9 mouse cellular contexts compared by ENCODE assay signal in genomic region chr11:78347070-78347754, GRCm38 (mm10). TPM values are rescaled to one million over a fixed set of nuclear protein-coding genes. Genes with fewer than 3 reads are reported as not detected.
DNase-seq lines count a peak whose midpoint lies in the region; ATAC-seq and TF ChIP-seq lines count a peak whose summit lies in the region.
"Had no signal": no experiment of that assay in that cellular context is flagged by ENCODE, and none has a peak within 500 bp of the region (broad histone marks: within the 10 kb centered on the region; RNA-seq: fewer than 3 reads in every experiment).

No protein-coding gene starts in this region.

- TF ChIP-seq CTCF in G1E (IDR thresholded peaks at IDR 0.05; ENCODE audit: low read depth, low read length), result peak; percentile 99
- peak; percentile 86 for TF ChIP-seq CTCF in cerebellum, adult 2 months (IDR thresholded peaks at IDR 0.05; ENCODE audit: borderline replicate concordance, insufficient read depth, low read depth, low read length)

- DNase-seq in intestine, embryonic 14.5 days (ENCODE audit: low spot score), result peak; percentile 80
- peak; percentile 58 for DNase-seq in G1E (ENCODE audit: low spot score)
- peak; percentile 67 to 81 for DNase-seq in cerebellum, adult 2 months
- peak; percentile 37 for DNase-seq in gastrocnemius, postnatal 25 days
- DNase-seq in liver, result peak; percentile 83
- DNase-seq in naive thymus-derived CD4-positive, alpha-beta T cell, adult 2 months (ENCODE audit: low read depth), result peak; percentile 83
- peak; percentile 54 to 57 for DNase-seq in thymus, postnatal 36 days

- no peaks in the 10 kb centered on the region for H3K27me3 ChIP-seq in intestine, embryonic 14.5 days (replicated peaks; ENCODE audit: control insufficient read depth, insufficient read depth, low read length)
- no peaks in the 10 kb centered on the region for H3K27me3 ChIP-seq in intestine, embryonic 16.5 days (replicated peaks; ENCODE audit: control insufficient read depth, insufficient read depth, low read length)
- H3K27me3 ChIP-seq in G1E (ENCODE audit: insufficient read depth, low read length), result peaks cover 4% of the 10 kb centered on the region
- no peaks in the 10 kb centered on the region for H3K27me3 ChIP-seq in cerebellum, adult 2 months (ENCODE audit: control insufficient read depth, insufficient read depth, low read length)

- no peak overlapping the region for H3K4me2 ChIP-seq in intestine, embryonic 14.5 days (ENCODE audit: low read length)
- no peak overlapping the region for H3K4me2 ChIP-seq in intestine, embryonic 16.5 days (ENCODE audit: low read depth, low read length)

- H3K36me3 ChIP-seq in intestine, embryonic 14.5 days (ENCODE audit: control insufficient read depth, insufficient read depth, low read length), result peaks cover 11% of the 10 kb centered on the region; the same call in 1 of the 2 replicates
- 0 out of 2 replicates have a peak, but pooled peaks cover 2% of the 10 kb centered on the region for H3K36me3 ChIP-seq in intestine, embryonic 16.5 days (ENCODE audit: control insufficient read depth, insufficient read depth, low read length)
- peaks cover 10% of the 10 kb centered on the region for H3K36me3 ChIP-seq in G1E (replicated peaks)

- H3K9me3 ChIP-seq in intestine, embryonic 14.5 days (ENCODE audit: control insufficient read depth, low read length), result no peaks in the 10 kb centered on the region
- no peaks in the 10 kb centered on the region for H3K9me3 ChIP-seq in intestine, embryonic 16.5 days (ENCODE audit: control insufficient read depth, low read length)
- H3K9me3 ChIP-seq in G1E (replicated peaks), result no peaks in the 10 kb centered on the region

- 91% methylated on average over 10 of the region's 10 CpGs for WGBS in intestine, embryonic 14.5 days
- 91% methylated on average over 10 of the region's 10 CpGs for WGBS in intestine, embryonic 16.5 days
- 91% methylated on average over 10 of the region's 10 CpGs for WGBS in cerebellum, adult 2 months

- peaks cover 32% of the 10 kb centered on the region for H3K4me1 ChIP-seq in intestine, embryonic 14.5 days (replicated peaks; ENCODE audit: control insufficient read depth, insufficient read depth, low read length)
- H3K4me1 ChIP-seq in intestine, embryonic 16.5 days (ENCODE audit: control insufficient read depth, insufficient read depth, low read length), result peaks cover 49% of the 10 kb centered on the region
- H3K4me1 ChIP-seq in G1E (ENCODE audit: insufficient read depth, low read depth, low read length), result peaks cover 54% of the 10 kb centered on the region
- peaks cover 7% of the 10 kb centered on the region; the same call in 1 of the 2 replicates for H3K4me1 ChIP-seq in cerebellum, adult 2 months (ENCODE audit: control insufficient read depth, insufficient read depth, low read length)

- ATAC-seq in intestine, embryonic 14.5 days (replicated peaks; ENCODE audit: low FRiP score, low TSS enrichment, low read depth), result no peak
- ATAC-seq in intestine, embryonic 16.5 days, result no peak
- ATAC-seq in G1E (ENCODE audit: extremely low read depth, insufficient number of reproducible peaks, low FRiP score, poor library complexity, severe bottlenecking), result no peak

- no peak overlapping the region for H3K27ac ChIP-seq in intestine, embryonic 14.5 days (ENCODE audit: low read depth)
- H3K27ac ChIP-seq in intestine, embryonic 16.5 days (ENCODE audit: low read length), result no peak overlapping the region
- H3K27ac ChIP-seq in cerebellum, adult 2 months (ENCODE audit: insufficient read depth, low read length), result no peak overlapping the region

- H3K4me3 ChIP-seq in intestine, embryonic 14.5 days (ENCODE audit: low read depth, low read length), result no peak overlapping the region
- H3K4me3 ChIP-seq in intestine, embryonic 16.5 days (ENCODE audit: low read length), result no peak overlapping the region
- no peak overlapping the region for H3K4me3 ChIP-seq in G1E (ENCODE audit: low read depth, low read length)
- no peak overlapping the region for H3K4me3 ChIP-seq in cerebellum, adult 2 months (replicated peaks; ENCODE audit: insufficient read depth, low read depth, low read length)
- H3K4me3 ChIP-seq: myocyte had no signal

- H3K9ac ChIP-seq in intestine, embryonic 14.5 days (ENCODE audit: low read length), result no peak overlapping the region
- H3K9ac ChIP-seq in intestine, embryonic 16.5 days (ENCODE audit: low read depth, low read length), result no peak overlapping the region

- no peak for TF ChIP-seq POLR2A in cerebellum, adult 2 months (IDR thresholded peaks at IDR 0.05; ENCODE audit: borderline replicate concordance, insufficient read depth, low read length)

RNA-seq across cellular contexts. Expression of gene Unc119, which starts 3.9 kb away (rescaled TPM):
- 39.8 and 42.8 TPM in 2 replicates for polyA plus RNA-seq in intestine, embryonic 14.5 days (2014; fragmentation: Nextera tagmentation; extraction: Ambion mirVana)
- polyA plus RNA-seq in intestine, embryonic 16.5 days (2015; fragmentation: Nextera tagmentation; extraction: Ambion mirVana), result 29.5 and 29.9 TPM in 2 replicates
- total RNA-seq in G1E (2014; fragmentation: Nextera tagmentation) (4.3 and 6.7 TPM in 2 replicates), G1E (2017) (10.3 and 11.8 TPM in 2 replicates)
- polyA plus RNA-seq in G1E (2012), result 8.2 and 8.8 TPM in 2 replicates
- 72.2 and 75.2 TPM in 2 replicates for polyA plus RNA-seq in cerebellum, adult 2 months (2012; rRNA removed)
- total RNA-seq in gastrocnemius, postnatal 25 days (2021), result 10 to 100 TPM in 1 of 2 experiments, 1 to 10 TPM in 1; 8.4 to 10.5 TPM

RNA-seq across cellular contexts. Expression of gene Pigs, which starts 19.0 kb away (rescaled TPM):
- 76.2 and 79.1 TPM in 2 replicates for polyA plus RNA-seq in intestine, embryonic 14.5 days (2014; fragmentation: Nextera tagmentation; extraction: Ambion mirVana)
- 92.9 and 93.1 TPM in 2 replicates for polyA plus RNA-seq in intestine, embryonic 16.5 days (2015; fragmentation: Nextera tagmentation; extraction: Ambion mirVana)
- total RNA-seq in G1E (2014; fragmentation: Nextera tagmentation), result 30.5 and 36.8 TPM in 2 replicates
- 13.9 and 14.1 TPM in 2 replicates for total RNA-seq in G1E (2017)
- polyA plus RNA-seq in G1E (2012), result 60.4 and 74.5 TPM in 2 replicates
- 94.2 and 98.6 TPM in 2 replicates for polyA plus RNA-seq in cerebellum, adult 2 months (2012; rRNA removed)
- total RNA-seq in gastrocnemius, postnatal 25 days (2021), result 10 to 100 TPM; 18.3 to 20.4 TPM

RNA-seq across cellular contexts. Expression of gene Aldoc, which starts 24.4 kb away (rescaled TPM):
- polyA plus RNA-seq in intestine, embryonic 14.5 days (2014; fragmentation: Nextera tagmentation; extraction: Ambion mirVana), result 20.0 and 21.1 TPM in 2 replicates
- 33.3 and 34.0 TPM in 2 replicates for polyA plus RNA-seq in intestine, embryonic 16.5 days (2015; fragmentation: Nextera tagmentation; extraction: Ambion mirVana)
- 0.83 and 4.3 TPM in 2 replicates for total RNA-seq in G1E (2014; fragmentation: Nextera tagmentation)
- 10.2 and 12.9 TPM in 2 replicates for total RNA-seq in G1E (2017)
- polyA plus RNA-seq in G1E (2012), result 7.2 and 10.6 TPM in 2 replicates
- polyA plus RNA-seq in cerebellum, adult 2 months (2012; rRNA removed), result 2,621 and 2,670 TPM in 2 replicates
- 1 to 10 TPM; 2.5 to 2.6 TPM for total RNA-seq in gastrocnemius, postnatal 25 days (2021)

RNA-seq across cellular contexts. Expression of gene Foxn1, which starts 39.1 kb away (rescaled TPM):
- polyA plus RNA-seq in intestine, embryonic 14.5 days (2014; fragmentation: Nextera tagmentation; extraction: Ambion mirVana), result not detected in 2 replicates
- not detected in 2 replicates for polyA plus RNA-seq in intestine, embryonic 16.5 days (2015; fragmentation: Nextera tagmentation; extraction: Ambion mirVana)
- not detected in 2 replicates for total RNA-seq in G1E (2014; fragmentation: Nextera tagmentation)
- 0.05 TPM in 1 of 2 replicates, not detected in the other for total RNA-seq in G1E (2017)
- not detected in 2 replicates for polyA plus RNA-seq in G1E (2012)
- not detected in 2 replicates for polyA plus RNA-seq in cerebellum, adult 2 months (2012; rRNA removed)
- total RNA-seq in gastrocnemius, postnatal 25 days (2021), result not detected

RNA-seq across cellular contexts. Expression of gene Spag5, which starts 45.9 kb away (rescaled TPM):
- polyA plus RNA-seq in intestine, embryonic 14.5 days (2014; fragmentation: Nextera tagmentation; extraction: Ambion mirVana), result 34.1 and 40.0 TPM in 2 replicates
- 23.4 and 27.3 TPM in 2 replicates for polyA plus RNA-seq in intestine, embryonic 16.5 days (2015; fragmentation: Nextera tagmentation; extraction: Ambion mirVana)
- total RNA-seq in G1E (2014; fragmentation: Nextera tagmentation) (70.7 and 71.3 TPM in 2 replicates), G1E (2017) (60.8 and 66.5 TPM in 2 replicates)
- polyA plus RNA-seq in G1E (2012), result 55.3 and 77.5 TPM in 2 replicates
- polyA plus RNA-seq in cerebellum, adult 2 months (2012; rRNA removed), result 17.6 and 19.0 TPM in 2 replicates
- total RNA-seq in gastrocnemius, postnatal 25 days (2021), result 1 to 10 TPM; 3.1 to 4.2 TPM

Comparison
In these comparisons a context has a peak if more than half of its experiments do, and no peak if none do; other contexts are left out.
1. RNA of gene Aldoc, which starts 24.4 kb away (polyA plus RNA-seq): 2,621 to 2,670 TPM in cerebellum, adult 2 months; 33.3 to 34.0 TPM in intestine, embryonic 16.5 days, 20.0 to 21.1 TPM in intestine, embryonic 14.5 days and 7.2 to 10.6 TPM in G1E; every median in the first group is over 10 times any median in the second.
2. Peak in every context shown above with its lines, with median percentiles within 50 percentile points of each other: DNase-seq.